Mouse (Mus musculus) CD4-positive, CD25-positive, alpha-beta regulatory T cell, adult 2 months (primary cell): Measurements from ENCODE around the gene Kifc1.
A peak's percentile ranks its signal among the peaks of the same experiment; 100 is the strongest.

ENCODE experiments used
- DNase-seq: peaks from one replicate; pipeline ENCODE4 v3.0.0-alpha.2; 2012; ENCODE audit warnings: low read depth, low spot score

Kifc1 gene

GRCm38 (mm10) chr17:33890533-33891059 is at the start of gene Kifc1:
Gene Kifc1, minus strand, starts transcription at chr17:33890661.
- peak; percentile 99 for DNase-seq

DNA sequence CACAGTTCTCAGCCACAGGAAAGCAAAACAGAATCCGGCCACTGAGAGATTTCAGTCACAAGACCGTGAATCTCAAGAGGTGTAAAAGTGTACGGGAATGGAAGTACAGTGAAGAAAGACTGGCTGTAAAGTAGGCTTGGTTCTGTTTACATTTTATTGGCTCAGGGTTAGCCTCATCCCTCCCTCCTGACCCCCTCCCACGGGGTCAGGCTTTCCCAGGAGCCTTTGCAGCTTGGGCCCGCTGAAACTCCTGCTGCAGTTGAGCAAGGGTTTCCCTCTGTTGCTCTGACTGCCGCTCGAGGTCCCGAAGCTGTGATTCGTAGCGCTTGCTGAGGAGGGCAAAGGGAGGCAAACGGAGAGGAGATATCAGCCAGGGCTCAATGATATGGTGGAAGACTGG is 48.3 kb upstream of the Kifc1 start:
- no peak for DNase-seq

- DNase-seq: no peak
These were observed 46.5 kb upstream of the Kifc1 start for GRCm38 (mm10) chr17:33936993-33937392.

DNA sequence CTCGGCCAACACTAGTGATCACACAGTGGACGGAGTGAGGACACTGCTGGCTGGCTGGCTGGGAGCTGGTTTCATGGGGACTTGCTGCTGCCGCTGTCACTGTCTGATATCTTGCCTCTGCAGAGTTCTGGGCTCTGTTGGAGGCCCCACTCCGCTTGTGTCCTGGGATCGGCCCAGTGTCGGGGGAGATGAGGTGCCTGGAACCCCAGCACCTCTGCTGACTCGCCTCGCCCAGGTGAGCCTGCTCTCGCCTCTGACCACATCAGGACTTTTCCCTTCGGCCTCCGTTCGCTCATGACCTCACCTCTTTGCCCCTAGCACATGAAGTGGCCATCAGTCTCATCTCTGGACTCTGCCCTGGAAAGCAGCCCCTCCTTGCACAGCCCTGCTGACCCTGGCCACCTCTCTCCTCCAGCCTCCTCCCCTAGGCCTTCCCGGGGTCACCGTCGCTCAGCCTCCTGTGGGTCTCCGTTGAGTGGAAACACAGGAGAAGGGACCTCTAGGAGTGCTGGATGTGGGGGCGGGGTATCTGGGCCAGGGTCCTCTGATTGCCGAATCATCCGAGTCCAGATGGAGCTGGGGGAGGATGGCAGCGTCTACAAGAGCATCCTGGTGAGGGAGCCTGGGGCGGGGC is 45.1 kb upstream of the Kifc1 start:
- no peak for DNase-seq

DNA sequence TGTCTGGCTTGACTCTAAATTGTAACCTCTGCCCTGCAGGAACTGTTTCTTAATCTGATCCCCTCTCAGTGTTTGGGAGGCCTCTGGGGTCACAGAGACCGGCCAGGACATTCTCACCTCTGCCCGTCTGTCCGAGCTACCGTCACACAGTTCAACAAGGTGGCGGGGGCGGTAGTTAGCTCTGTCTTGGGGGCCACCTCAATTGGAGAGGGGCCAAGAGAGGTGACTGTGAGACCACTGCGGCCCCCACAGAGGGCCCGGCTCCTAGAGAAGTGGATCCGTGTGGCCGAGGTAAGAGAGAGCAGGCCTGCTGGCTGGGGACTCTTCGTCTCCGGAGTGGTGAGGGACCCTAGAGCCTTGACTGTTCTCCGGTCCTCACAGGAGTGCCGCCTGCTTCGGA is 42.5 kb upstream of the Kifc1 start:
- DNase-seq: no peak

- DNase-seq: no peak
These were observed 42.0 kb upstream of the Kifc1 start for GRCm38 (mm10) chr17:33932448-33932847.

DNA sequence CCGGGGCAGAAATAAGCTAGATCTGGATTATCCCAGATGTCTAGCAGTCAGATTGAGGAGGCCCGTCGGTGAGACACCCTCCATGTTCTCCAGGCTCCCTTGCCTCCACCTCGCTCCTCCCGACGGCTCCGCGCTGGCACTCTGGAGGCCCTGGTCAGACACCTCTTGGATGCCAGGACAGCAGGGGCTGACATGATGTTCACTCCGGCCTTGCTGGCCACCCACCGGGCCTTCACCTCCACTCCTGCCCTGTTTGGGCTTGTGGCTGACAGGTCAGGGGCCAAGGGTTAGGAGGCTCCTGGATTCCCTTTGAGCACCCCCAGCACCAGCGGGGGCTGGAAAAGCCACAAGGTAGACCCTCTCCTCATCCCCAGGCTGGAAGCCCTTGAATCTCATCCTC is 41.5 kb upstream of the Kifc1 start:
- no peak for DNase-seq

GRCm38 (mm10) chr17:33931159-33931866 is 40.9 kb upstream of the Kifc1 start:
- peak; percentile 63 for DNase-seq

- peak; percentile 76 for DNase-seq
These were observed 40.1 kb upstream of the Kifc1 start for GRCm38 (mm10) chr17:33930280-33931158.

DNA sequence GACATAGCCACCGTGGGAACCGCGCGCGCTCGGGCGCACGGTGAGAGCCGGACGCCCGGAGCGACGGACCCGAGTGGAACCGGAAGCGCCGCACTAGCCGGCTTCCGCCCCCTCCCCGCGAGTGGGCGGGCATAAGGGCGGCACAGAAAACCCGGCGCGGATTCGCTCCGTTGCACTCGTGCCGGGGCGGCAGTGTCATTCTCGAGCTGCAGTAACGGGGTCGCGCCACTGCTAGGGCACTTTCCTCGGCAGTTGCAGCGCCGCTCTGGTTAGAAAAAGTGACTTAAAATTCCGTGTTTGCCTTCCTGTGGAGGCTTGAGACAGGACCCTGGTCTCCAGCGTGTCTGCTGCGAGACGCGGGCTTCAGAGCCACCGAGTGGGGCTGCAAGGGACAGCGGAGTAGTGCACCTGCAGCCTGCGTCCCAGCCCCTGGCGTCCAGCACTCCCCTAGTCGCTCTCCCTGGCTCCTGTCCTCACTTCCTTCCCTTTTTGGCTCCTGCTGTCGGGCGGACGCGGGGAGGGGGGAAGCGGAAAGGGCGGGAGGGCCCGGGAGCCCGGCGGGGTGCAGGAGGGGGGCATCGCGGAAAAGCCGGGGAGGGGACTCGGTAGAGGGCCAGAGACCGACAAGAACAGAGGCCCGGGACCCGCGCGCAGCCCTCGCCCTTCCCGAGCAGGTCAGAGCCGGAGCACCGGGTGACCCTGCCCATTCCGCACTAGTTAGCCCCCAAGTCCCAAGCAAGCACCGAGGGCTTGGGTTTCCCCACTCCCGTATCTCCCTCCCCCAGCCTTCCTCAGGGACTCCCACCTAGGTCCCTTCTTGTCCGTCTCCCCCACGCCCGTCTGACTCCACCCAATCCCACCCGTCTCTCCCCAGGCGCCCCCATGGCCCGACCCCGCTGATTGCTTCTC is 39.2 kb upstream of the Kifc1 start, which contains the start of gene Rgl2:
TSS of gene Rgl2 (plus strand) at position 173 of the 909 bp plus-strand sequence.
- peak; percentile 95 for DNase-seq

DNA sequence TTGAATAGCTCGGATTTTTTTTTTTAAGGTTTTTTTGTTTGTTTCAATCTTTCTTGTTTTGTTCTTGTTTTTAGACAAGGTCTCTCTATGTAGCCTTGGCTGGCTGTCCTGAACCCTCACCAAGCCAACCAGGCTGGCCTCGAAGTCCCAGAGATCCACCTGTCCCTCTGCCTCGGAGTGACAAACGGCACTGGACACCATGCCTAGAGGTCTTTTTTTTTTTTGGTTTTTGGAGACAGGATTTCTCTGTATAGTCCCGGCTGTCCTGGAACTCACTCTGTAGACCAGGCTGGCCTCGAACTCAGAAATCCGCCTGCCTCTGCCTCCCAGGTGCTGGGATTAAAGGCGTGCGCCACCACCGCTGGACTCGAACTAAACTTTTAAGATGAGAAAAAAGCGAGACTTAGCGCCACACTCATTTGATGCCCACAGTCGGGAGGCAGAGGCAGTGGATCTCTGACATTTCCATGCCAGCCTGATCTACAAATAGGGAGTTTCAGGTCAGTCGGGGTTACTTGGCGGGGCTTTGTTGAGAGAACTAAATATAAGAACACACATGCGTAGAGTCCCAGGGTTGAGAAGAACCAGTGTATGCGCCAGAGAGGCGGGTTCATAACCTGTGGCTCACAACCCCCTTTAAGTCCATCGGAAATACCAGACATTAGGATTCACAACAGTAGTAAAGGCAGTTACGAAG is 37.9 kb upstream of the Kifc1 start:
- DNase-seq: no peak

DNA sequence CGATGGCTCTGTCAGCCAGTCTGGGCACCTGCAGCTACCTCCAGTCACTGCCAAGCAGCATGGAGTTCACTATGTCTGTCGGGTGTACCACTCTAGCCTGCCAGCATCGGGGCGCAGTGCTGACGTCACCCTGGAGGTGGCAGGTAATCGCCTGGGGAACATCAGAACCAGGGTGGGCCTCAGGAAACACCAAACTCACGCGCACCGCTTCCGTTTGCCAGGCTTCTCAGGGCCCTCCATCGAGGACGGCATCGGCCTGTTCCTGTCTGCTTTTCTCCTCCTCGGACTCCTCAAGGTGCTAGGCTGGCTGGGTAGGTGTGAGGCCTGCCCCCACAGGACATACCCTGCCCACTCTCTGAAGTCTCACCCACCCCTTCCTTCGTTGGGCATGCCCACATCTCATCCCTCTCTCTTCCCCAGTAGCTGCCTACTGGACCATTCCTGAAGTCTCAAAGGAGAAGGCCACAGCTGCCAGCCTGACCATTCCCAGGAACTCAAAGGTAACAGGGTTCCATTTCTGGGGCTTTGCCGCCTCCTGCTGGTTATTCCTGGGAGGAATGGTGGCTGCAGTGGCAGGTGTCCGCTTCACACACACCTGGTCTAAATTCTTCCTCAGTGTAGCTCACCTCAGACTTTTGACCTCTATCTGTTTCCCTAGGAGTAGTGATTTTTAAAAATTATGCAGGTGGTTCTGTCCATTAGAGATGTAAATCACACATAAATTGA is 35.9 kb upstream of the Kifc1 start:
- peak; percentile 54 for DNase-seq

- DNase-seq: peak; percentile 40
These were observed 35.1 kb upstream of the Kifc1 start for GRCm38 (mm10) chr17:33925406-33926116.

DNA sequence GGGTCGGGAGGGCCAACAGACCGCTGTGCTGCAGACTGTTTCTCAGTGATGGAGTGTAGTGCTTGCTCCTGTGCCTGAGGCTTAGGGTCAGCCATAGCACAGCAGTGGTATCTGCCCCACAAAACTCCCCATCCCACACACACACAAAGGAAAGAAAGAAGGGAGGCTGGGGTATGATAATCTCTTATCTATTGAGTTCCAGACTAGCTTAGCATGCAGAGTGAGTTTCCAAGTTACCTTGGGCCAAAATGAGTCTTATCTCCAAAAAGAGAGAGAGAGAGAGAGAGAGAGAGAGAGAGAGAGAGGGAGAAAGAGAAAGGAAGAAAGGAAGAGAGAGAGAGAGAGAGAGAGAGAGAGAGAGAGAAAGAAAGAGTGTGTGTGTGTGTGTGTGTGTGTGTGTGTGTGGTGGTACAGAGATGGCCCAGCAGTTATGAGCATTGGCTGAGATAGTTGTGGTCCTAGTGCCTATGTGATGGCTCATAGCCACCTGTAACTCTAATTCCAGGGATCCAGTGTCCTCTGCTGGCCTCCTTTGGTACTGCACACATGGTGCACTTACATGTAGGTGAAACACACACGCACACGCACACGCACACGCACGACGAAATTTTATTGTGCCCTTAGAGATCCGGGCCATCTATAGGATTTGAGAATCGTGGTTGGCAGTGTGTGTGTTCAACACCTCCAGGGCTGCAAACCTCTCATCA is 34.3 kb upstream of the Kifc1 start:
- DNase-seq: peak; percentile 79

DNA sequence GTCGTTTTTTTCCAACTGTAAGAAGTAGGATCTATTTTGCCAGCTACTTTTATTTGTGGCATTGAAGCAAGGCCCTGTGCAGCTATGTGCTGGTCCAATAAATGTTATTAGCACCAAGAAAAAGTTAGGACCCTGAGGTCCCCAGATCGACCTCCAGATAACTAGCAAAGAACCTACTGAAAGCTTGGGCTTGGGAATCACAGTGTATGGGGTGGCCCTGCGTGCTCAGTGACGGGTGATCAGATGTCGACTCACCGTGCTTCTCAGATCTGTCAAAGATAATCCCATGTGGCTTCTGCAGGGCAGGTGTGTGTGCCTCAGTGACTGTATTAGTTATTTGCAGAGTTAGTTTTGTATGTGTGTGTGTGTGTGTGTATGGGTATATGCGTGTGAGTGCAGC is 30.9 kb upstream of the Kifc1 start:
- DNase-seq: no peak

GRCm38 (mm10) chr17:33920282-33921097 is 30.0 kb upstream of the Kifc1 start:
- DNase-seq: peak; percentile 92
